Mouse (Mus musculus): ENCODE measurements around the gene Prm3.

Prm3 gene

GRCm38 (mm10) chr16:10770531-10771325, 20.0 kb downstream of the Prm3 start:
- DNase-seq (ENCODE audit: low spot score): no peak

GRCm38 (mm10) chr16:10769661-10770060, 21.1 kb downstream of the Prm3 start:
- no peak for DNase-seq (ENCODE audit: low spot score)

- no peak for DNase-seq (ENCODE audit: low spot score)
Measured at GRCm38 (mm10) chr16:10768821-10769220, 21.9 kb downstream of the Prm3 start.

GRCm38 (mm10) chr16:10767158-10767557, 23.6 kb downstream of the Prm3 start:
- peak; percentile 67 for DNase-seq (ENCODE audit: low spot score)

GRCm38 (mm10) chr16:10764323-10764722, 26.4 kb downstream of the Prm3 start:
- no peak for DNase-seq (ENCODE audit: low spot score)

GRCm38 (mm10) chr16:10763540-10764264, 27.0 kb downstream of the Prm3 start:
- DNase-seq (ENCODE audit: low spot score): no peak

GRCm38 (mm10) chr16:10762569-10763180, 28.0 kb downstream of the Prm3 start:
- no peak for DNase-seq (ENCODE audit: low spot score)

GRCm38 (mm10) chr16:10761182-10761581, 29.5 kb downstream of the Prm3 start:
- no peak for DNase-seq (ENCODE audit: low spot score)

GRCm38 (mm10) chr16:10756168-10756567, 34.5 kb downstream of the Prm3 start:
- DNase-seq (ENCODE audit: low spot score): no peak

- no peak for DNase-seq (ENCODE audit: low spot score)
Measured at GRCm38 (mm10) chr16:10754521-10755296, 36.0 kb downstream of the Prm3 start.

GRCm38 (mm10) chr16:10749824-10750223, 40.9 kb downstream of the Prm3 start:
- no peak for DNase-seq (ENCODE audit: low spot score)

GRCm38 (mm10) chr16:10749226-10749625, 41.5 kb downstream of the Prm3 start:
- DNase-seq (ENCODE audit: low spot score): no peak

GRCm38 (mm10) chr16:10741082-10741481, 49.6 kb downstream of the Prm3 start:
- no peak for DNase-seq (ENCODE audit: low spot score)

Data from testis, postnatal 14 days (tissue).